Mouse (Mus musculus): ENCODE results near the gene Fbxo6. TPM values are rescaled to one million over a fixed set of nuclear protein-coding genes. Genes with fewer than 3 reads are reported as not detected.

The Fbxo6 gene
- polyA plus RNA-seq, 1 experiment: 89.7 TPM

- no peaks in the 10 kb centered on the region for H3K79me2 ChIP-seq (ENCODE audit: control insufficient read depth, insufficient read depth)
- H3K4me3 ChIP-seq: no peak overlapping the region
Measured at GRCm38 (mm10) chr4:148185819-148186218, 33.9 kb upstream of the Fbxo6 start.

GRCm38 (mm10) chr4:148184564-148184963 is 32.6 kb upstream of the Fbxo6 start:
- Histone ChIP-seq H3K36me3 (ENCODE audit: control insufficient read depth, insufficient read depth) (no peaks in the 10 kb centered on the region), H3K79me2 (ENCODE audit: control insufficient read depth, insufficient read depth) (no peaks in the 10 kb centered on the region), H3K27me3 (ENCODE audit: control insufficient read depth, insufficient read depth, insufficient read length) (peaks cover 12% of the 10 kb centered on the region), H3ac (ENCODE audit: control insufficient read depth, insufficient read length) (no peak overlapping the region), H3K4me2 (ENCODE audit: low read depth) (no peak overlapping the region), H3K4me3 (no peak overlapping the region)
- TF ChIP-seq CEBPB (IDR thresholded peaks at IDR 0.05; ENCODE audit: insufficient read depth, poor library complexity, severe bottlenecking) (no peak), USF1 (IDR thresholded peaks at IDR 0.05; ENCODE audit: low read depth) (no peak), POLR2A (IDR thresholded peaks at IDR 0.05; ENCODE audit: insufficient read length, low read depth) (no peak), MYOG (IDR thresholded peaks at IDR 0.05; ENCODE audit: control insufficient read depth in 1 of 3, insufficient read depth in 1 of 3, insufficient read length in 2 of 3, low read depth in 2 of 3) (no peak), TCF12 (IDR thresholded peaks at IDR 0.05; ENCODE audit: insufficient read depth, poor library complexity, severe bottlenecking) (no peak), MAX (IDR thresholded peaks at IDR 0.05; ENCODE audit: low read depth) (no peak), SRF (IDR thresholded peaks at IDR 0.05; ENCODE audit: control insufficient read depth, insufficient read length, low read depth) (no peak), TCF3 (IDR thresholded peaks at IDR 0.05; ENCODE audit: insufficient read length, low read depth) (no peak), MYOD1 (IDR thresholded peaks at IDR 0.05; ENCODE audit: control insufficient read depth in 1 of 3, insufficient read length in 2 of 3, low read depth in 2 of 3) (no peak), E2F4 (IDR thresholded peaks at IDR 0.05; ENCODE audit: insufficient read depth) (no peak), POLR2AphosphoS2 (IDR thresholded peaks at IDR 0.05; ENCODE audit: insufficient read length, low read depth) (no peak), REST (IDR thresholded peaks at IDR 0.05; ENCODE audit: insufficient read depth, insufficient read length) (no peak)

More at GRCm38 (mm10) chr4:148185819-148186218, 33.9 kb upstream of the Fbxo6 start:
- H3ac ChIP-seq (ENCODE audit: control insufficient read depth, insufficient read length): no peak overlapping the region
- no peak overlapping the region for H3K4me2 ChIP-seq (ENCODE audit: low read depth)
- H3K36me3 ChIP-seq (ENCODE audit: control insufficient read depth, insufficient read depth): no peaks in the 10 kb centered on the region
- H3K27me3 ChIP-seq (ENCODE audit: control insufficient read depth, insufficient read depth, insufficient read length): peaks cover 12% of the 10 kb centered on the region
- no peak for TF ChIP-seq USF1 (IDR thresholded peaks at IDR 0.05; ENCODE audit: low read depth)
- TF ChIP-seq POLR2AphosphoS2 (IDR thresholded peaks at IDR 0.05; ENCODE audit: insufficient read length, low read depth): no peak
- no peak for TF ChIP-seq TCF12 (IDR thresholded peaks at IDR 0.05; ENCODE audit: insufficient read depth, poor library complexity, severe bottlenecking)
- TF ChIP-seq REST (IDR thresholded peaks at IDR 0.05; ENCODE audit: insufficient read depth, insufficient read length): no peak
- TF ChIP-seq POLR2A (IDR thresholded peaks at IDR 0.05; ENCODE audit: insufficient read length, low read depth): no peak
- TF ChIP-seq MYOD1 (IDR thresholded peaks at IDR 0.05; ENCODE audit: control insufficient read depth in 1 of 3, insufficient read length in 2 of 3, low read depth in 2 of 3): no peak
- no peak for TF ChIP-seq MYOG (IDR thresholded peaks at IDR 0.05; ENCODE audit: control insufficient read depth in 1 of 3, insufficient read depth in 1 of 3, insufficient read length in 2 of 3, low read depth in 2 of 3)
- TF ChIP-seq TCF3 (IDR thresholded peaks at IDR 0.05; ENCODE audit: insufficient read length, low read depth): no peak

- TF ChIP-seq TCF3 (IDR thresholded peaks at IDR 0.05; ENCODE audit: insufficient read length, low read depth): no peak
- no peak for TF ChIP-seq POLR2A (IDR thresholded peaks at IDR 0.05; ENCODE audit: insufficient read length, low read depth)
- TF ChIP-seq SRF (IDR thresholded peaks at IDR 0.05; ENCODE audit: control insufficient read depth, insufficient read length, low read depth): no peak
- no peak for TF ChIP-seq USF1 (IDR thresholded peaks at IDR 0.05; ENCODE audit: low read depth)
- no peak for TF ChIP-seq POLR2AphosphoS2 (IDR thresholded peaks at IDR 0.05; ENCODE audit: insufficient read length, low read depth)
- TF ChIP-seq MYOD1 (IDR thresholded peaks at IDR 0.05; ENCODE audit: control insufficient read depth in 1 of 3, insufficient read length in 2 of 3, low read depth in 2 of 3): no peak
- TF ChIP-seq CEBPB (IDR thresholded peaks at IDR 0.05; ENCODE audit: insufficient read depth, poor library complexity, severe bottlenecking): no peak
- TF ChIP-seq E2F4 (IDR thresholded peaks at IDR 0.05; ENCODE audit: insufficient read depth): no peak
- no peak for TF ChIP-seq MAX (IDR thresholded peaks at IDR 0.05; ENCODE audit: low read depth)
- no peak for TF ChIP-seq MYOG (IDR thresholded peaks at IDR 0.05; ENCODE audit: control insufficient read depth in 1 of 3, insufficient read depth in 1 of 3, insufficient read length in 2 of 3, low read depth in 2 of 3)
- no peak for TF ChIP-seq TCF12 (IDR thresholded peaks at IDR 0.05; ENCODE audit: insufficient read depth, poor library complexity, severe bottlenecking)
- TF ChIP-seq REST (IDR thresholded peaks at IDR 0.05; ENCODE audit: insufficient read depth, insufficient read length): no peak
- H3K36me3 ChIP-seq (ENCODE audit: control insufficient read depth, insufficient read depth): no peaks in the 10 kb centered on the region
- H3K27me3 ChIP-seq (ENCODE audit: control insufficient read depth, insufficient read depth, insufficient read length): peaks cover 26% of the 10 kb centered on the region
- no peak overlapping the region for H3ac ChIP-seq (ENCODE audit: control insufficient read depth, insufficient read length)
- no peaks in the 10 kb centered on the region for H3K79me2 ChIP-seq (ENCODE audit: control insufficient read depth, insufficient read depth)
- H3K4me3 ChIP-seq: no peak overlapping the region
- H3K4me2 ChIP-seq (ENCODE audit: low read depth): no peak overlapping the region
Measured at GRCm38 (mm10) chr4:148182363-148182762, 30.4 kb upstream of the Fbxo6 start.

- Histone ChIP-seq H3K79me2 (ENCODE audit: control insufficient read depth, insufficient read depth) (no peaks in the 10 kb centered on the region), H3ac (ENCODE audit: control insufficient read depth, insufficient read length) (no peak overlapping the region), H3K4me3 (no peak overlapping the region), H3K27me3 (ENCODE audit: control insufficient read depth, insufficient read depth, insufficient read length) (peaks cover 35% of the 10 kb centered on the region), H3K4me2 (ENCODE audit: low read depth) (no peak overlapping the region), H3K36me3 (ENCODE audit: control insufficient read depth, insufficient read depth) (no peaks in the 10 kb centered on the region)
- TF ChIP-seq CEBPB (IDR thresholded peaks at IDR 0.05; ENCODE audit: insufficient read depth, poor library complexity, severe bottlenecking) (no peak), POLR2AphosphoS2 (IDR thresholded peaks at IDR 0.05; ENCODE audit: insufficient read length, low read depth) (no peak), SRF (IDR thresholded peaks at IDR 0.05; ENCODE audit: control insufficient read depth, insufficient read length, low read depth) (no peak), E2F4 (IDR thresholded peaks at IDR 0.05; ENCODE audit: insufficient read depth) (no peak), MYOG (IDR thresholded peaks at IDR 0.05; ENCODE audit: control insufficient read depth in 1 of 3, insufficient read depth in 1 of 3, insufficient read length in 2 of 3, low read depth in 2 of 3) (no peak), REST (IDR thresholded peaks at IDR 0.05; ENCODE audit: insufficient read depth, insufficient read length) (no peak), USF1 (IDR thresholded peaks at IDR 0.05; ENCODE audit: low read depth) (no peak), POLR2A (IDR thresholded peaks at IDR 0.05; ENCODE audit: insufficient read length, low read depth) (no peak), TCF12 (IDR thresholded peaks at IDR 0.05; ENCODE audit: insufficient read depth, poor library complexity, severe bottlenecking) (no peak), TCF3 (IDR thresholded peaks at IDR 0.05; ENCODE audit: insufficient read length, low read depth) (no peak)
Measured at GRCm38 (mm10) chr4:148181483-148181882, 29.5 kb upstream of the Fbxo6 start.

All from myocyte (in vitro differentiated cells).